Mouse (Mus musculus) left cerebral cortex, postnatal 4 days (tissue): Measurements from ENCODE around the gene Olfr1287. TPM values are rescaled to one million over a fixed set of nuclear protein-coding genes. Genes with fewer than 3 reads are reported as not detected.

Experiments used
- DNase-seq: peaks from one replicate; pipeline ENCODE4 v3.0.0-alpha.2; 2022
- intact Hi-C: fragments of 180-260 bp; cut with DNase I; formaldehyde crosslinking; loops from one replicate; pipeline ENCODE4 v1.15.1; 2025
- total RNA-seq, 2 experiments: library from RNA; stranded (reverse); gene quantifications; 2 replicates each; pipeline ENCODE4 v1.2.3; 2021

Gene Olfr1287
- not detected for total RNA-seq

- DNase-seq, result no peak
- intact Hi-C loops, result no loop called here
These were observed at the start of gene Olfr1287 for GRCm38 (mm10) chr2:111448842-111449241. TSS of gene Olfr1287 (plus strand) at chr2:111449142.

GRCm38 (mm10) chr2:111422931-111423330 lies 26.0 kb upstream of the Olfr1287 start, which contains the start of gene Olfr1286:
TSS of gene Olfr1286 (minus strand) at chr2:111423115.
- intact Hi-C loops, result no loop called here
- DNase-seq, result no peak

GRCm38 (mm10) chr2:111473801-111474200 lies 24.9 kb downstream of the Olfr1287 start, which contains the start of gene Olfr1288:
TSS of gene Olfr1288 (plus strand) at chr2:111474101.
- DNase-seq, result no peak
- intact Hi-C loops, result no loop called here

- no peak for DNase-seq
- intact Hi-C loops, result no loop called here
These were observed 31.6 kb downstream of the Olfr1287 start, which contains the start of gene Olfr1289 for GRCm38 (mm10) chr2:111480519-111480918. TSS of gene Olfr1289 (plus strand) at chr2:111480819.

GRCm38 (mm10) chr2:111493729-111494128 lies 44.8 kb downstream of the Olfr1287 start, which contains the start of gene Olfr1290:
TSS of gene Olfr1290 (minus strand) at chr2:111493829.
- no peak for DNase-seq
- intact Hi-C loops, result no loop called here

- no peak for DNase-seq
- intact Hi-C loops, result no loop called here
These were observed 47.9 kb downstream of the Olfr1287 start, which contains the start of gene Olfr1291-ps1 for GRCm38 (mm10) chr2:111496880-111497279. TSS of gene Olfr1291-ps1 (plus strand) at chr2:111497180.

Other genes starting within 250 kb of the Olfr1287 start
- not detected for gene 4930430A15Rik, start 219.5 kb upstream of the Olfr1287 start, total RNA-seq
- not detected for gene Olfr1275, start 213.9 kb upstream of the Olfr1287 start, total RNA-seq
- not detected for gene Olfr1276, start 194.6 kb upstream of the Olfr1287 start, total RNA-seq
- not detected for gene Olfr1277, start 175.0 kb upstream of the Olfr1287 start, total RNA-seq
- gene Olfr1278, start 159.0 kb upstream of the Olfr1287 start, total RNA-seq, result not detected
- not detected for gene Olfr1279, start 148.5 kb upstream of the Olfr1287 start, total RNA-seq
- not detected for gene Olfr1280, start 135.1 kb upstream of the Olfr1287 start, total RNA-seq
- gene Olfr1281, start 122.6 kb upstream of the Olfr1287 start, total RNA-seq, result not detected
- gene Olfr1282, start 113.1 kb upstream of the Olfr1287 start, total RNA-seq, result not detected
- not detected for gene Olfr1283, start 82.4 kb upstream of the Olfr1287 start, total RNA-seq
- not detected for gene Olfr1284, start 73.6 kb upstream of the Olfr1287 start, total RNA-seq
- gene Olfr1286, start 26.0 kb upstream of the Olfr1287 start, total RNA-seq, result not detected
- gene Olfr1288, start 25.0 kb downstream of the Olfr1287 start, total RNA-seq, result not detected
- gene Olfr1289, start 31.7 kb downstream of the Olfr1287 start, total RNA-seq, result not detected
- gene Olfr1290, start 44.7 kb downstream of the Olfr1287 start, total RNA-seq, result not detected
- not detected for gene Olfr1291-ps1, start 48.0 kb downstream of the Olfr1287 start, total RNA-seq
- gene Olfr1293-ps, start 76.1 kb downstream of the Olfr1287 start, total RNA-seq, result not detected
- gene Olfr1294, start 91.1 kb downstream of the Olfr1287 start, total RNA-seq, result not detected
- not detected for gene Olfr1295, start 120.5 kb downstream of the Olfr1287 start, total RNA-seq
- not detected for gene Olfr1297, start 177.4 kb downstream of the Olfr1287 start, total RNA-seq
- gene Olfr1298, start 200.1 kb downstream of the Olfr1287 start, total RNA-seq, result not detected
- not detected for gene Olfr1299, start 212.3 kb downstream of the Olfr1287 start, total RNA-seq